Mouse (Mus musculus) frontal cortex, postnatal 36 days (tissue): ENCODE measurements around the gene Snapc3.
A peak's percentile ranks its signal among the peaks of the same experiment; 100 is the strongest.
"Not testable (repeated sequence)": the region's sequence is repeated elsewhere in the genome, so short reads cannot be mapped to it uniquely, and the experiment has no call there.

Source experiments
- DNase-seq, 2 experiments: peaks; one replicate each; pipeline ENCODE4 v3.0.0; 2022; ENCODE audit warnings: low spot score in 2 of 2

Gene Snapc3

GRCm38 (mm10) chr4:83417820-83418186, 279 bp downstream of the Snapc3 start:
- no peak for DNase-seq

- no peak for DNase-seq
Measured at GRCm38 (mm10) chr4:83418781-83419180, 1.3 kb downstream of the Snapc3 start.

GRCm38 (mm10) chr4:83423641-83424040, 6.1 kb downstream of the Snapc3 start:
- DNase-seq: no peak

GRCm38 (mm10) chr4:83425119-83425518, 7.6 kb downstream of the Snapc3 start:
- DNase-seq: no peak

- DNase-seq: no peak
Measured at GRCm38 (mm10) chr4:83427141-83427540, 9.6 kb downstream of the Snapc3 start.

GRCm38 (mm10) chr4:83427696-83428095, 10.2 kb downstream of the Snapc3 start:
- DNase-seq: no peak

GRCm38 (mm10) chr4:83428845-83429244, 11.3 kb downstream of the Snapc3 start:
- DNase-seq: no peak

- DNase-seq: peak in 1 of 2 experiments; percentile 30
Measured at GRCm38 (mm10) chr4:83431950-83432349, 14.4 kb downstream of the Snapc3 start.

GRCm38 (mm10) chr4:83432901-83433300, 15.4 kb downstream of the Snapc3 start:
- no peak for DNase-seq

GRCm38 (mm10) chr4:83436375-83436774, 18.9 kb downstream of the Snapc3 start:
- DNase-seq: no peak

GRCm38 (mm10) chr4:83438116-83438515, 20.6 kb downstream of the Snapc3 start:
- no peak for DNase-seq

GRCm38 (mm10) chr4:83439045-83439444, 21.5 kb downstream of the Snapc3 start:
- DNase-seq: no peak

GRCm38 (mm10) chr4:83441050-83441449, 23.5 kb downstream of the Snapc3 start:
- no peak for DNase-seq

- DNase-seq: no peak
Measured at GRCm38 (mm10) chr4:83450785-83451184, 33.3 kb downstream of the Snapc3 start.

- DNase-seq: no peak
Measured at GRCm38 (mm10) chr4:83460106-83460505, 42.6 kb downstream of the Snapc3 start.

GRCm38 (mm10) chr4:83464827-83465226, 47.3 kb downstream of the Snapc3 start:
- no peak for DNase-seq

GRCm38 (mm10) chr4:83467615-83468014, 50.1 kb downstream of the Snapc3 start:
- DNase-seq: no peak

- no peak for DNase-seq
Measured at GRCm38 (mm10) chr4:83468208-83468607, 50.7 kb downstream of the Snapc3 start.

- DNase-seq: no peak
Measured at GRCm38 (mm10) chr4:83485250-83485649, 67.7 kb downstream of the Snapc3 start.

- peak; percentile 83 to 85 for DNase-seq
Measured at GRCm38 (mm10) chr4:83485735-83486116, 68.2 kb downstream of the Snapc3 start.

GRCm38 (mm10) chr4:83486117-83486901, 68.8 kb downstream of the Snapc3 start, which contains the start of gene Psip1:
Gene Psip1 (minus strand): TSS chr4:83486459.
- DNase-seq: peak; percentile 90 to 93

GRCm38 (mm10) chr4:83489121-83489520, 71.6 kb downstream of the Snapc3 start:
- DNase-seq: no peak

- DNase-seq: no peak
Measured at GRCm38 (mm10) chr4:83493112-83493511, 75.6 kb downstream of the Snapc3 start.

- DNase-seq: not testable (repeated sequence)
Measured at GRCm38 (mm10) chr4:83497013-83497412, 79.5 kb downstream of the Snapc3 start.
